Mouse (Mus musculus): ENCODE data around the gene Hectd1.
A peak's percentile ranks its signal among the peaks of the same experiment; 100 is the strongest.

The Hectd1 gene

GRCm38 (mm10) chr12:51829290-51830076, at the start of gene Hectd1:
TSS of gene Hectd1 (minus strand) at chr12:51829536.
- DNase-seq (ENCODE audit: low read depth, low spot score) = peak; percentile 69

- DNase-seq (ENCODE audit: low read depth, low spot score) = no peak
Observed at GRCm38 (mm10) chr12:51871446-51872144, 42.3 kb upstream of the Hectd1 start.

- DNase-seq (ENCODE audit: low read depth, low spot score) = no peak
Observed at GRCm38 (mm10) chr12:51869511-51869910, 40.2 kb upstream of the Hectd1 start.

- no peak for DNase-seq (ENCODE audit: low read depth, low spot score)
Observed at GRCm38 (mm10) chr12:51867076-51867475, 37.7 kb upstream of the Hectd1 start.

GRCm38 (mm10) chr12:51866226-51866910, 37.0 kb upstream of the Hectd1 start:
- no peak for DNase-seq (ENCODE audit: low read depth, low spot score)

- DNase-seq (ENCODE audit: low read depth, low spot score) = no peak
Observed at GRCm38 (mm10) chr12:51865790-51866179, 36.4 kb upstream of the Hectd1 start.

GRCm38 (mm10) chr12:51865061-51865789, 35.9 kb upstream of the Hectd1 start:
- no peak for DNase-seq (ENCODE audit: low read depth, low spot score)

GRCm38 (mm10) chr12:51863116-51864002, 34.0 kb upstream of the Hectd1 start:
- no peak for DNase-seq (ENCODE audit: low read depth, low spot score)

- no peak for DNase-seq (ENCODE audit: low read depth, low spot score)
Observed at GRCm38 (mm10) chr12:51858134-51859028, 29.0 kb upstream of the Hectd1 start.

- no peak for DNase-seq (ENCODE audit: low read depth, low spot score)
Observed at GRCm38 (mm10) chr12:51856768-51857295, 27.5 kb upstream of the Hectd1 start.

GRCm38 (mm10) chr12:51855872-51856271, 26.5 kb upstream of the Hectd1 start:
- no peak for DNase-seq (ENCODE audit: low read depth, low spot score)

- no peak for DNase-seq (ENCODE audit: low read depth, low spot score)
Observed at GRCm38 (mm10) chr12:51855453-51855852, 26.1 kb upstream of the Hectd1 start.

- DNase-seq (ENCODE audit: low read depth, low spot score) = no peak
Observed at GRCm38 (mm10) chr12:51851617-51852016, 22.3 kb upstream of the Hectd1 start.

- no peak for DNase-seq (ENCODE audit: low read depth, low spot score)
Observed at GRCm38 (mm10) chr12:51851155-51851554, 21.8 kb upstream of the Hectd1 start.

GRCm38 (mm10) chr12:51850339-51850738, 21.0 kb upstream of the Hectd1 start:
- DNase-seq (ENCODE audit: low read depth, low spot score) = no peak

- DNase-seq (ENCODE audit: low read depth, low spot score) = no peak
Observed at GRCm38 (mm10) chr12:51849902-51850301, 20.6 kb upstream of the Hectd1 start.

- no peak for DNase-seq (ENCODE audit: low read depth, low spot score)
Observed at GRCm38 (mm10) chr12:51847953-51848680, 18.8 kb upstream of the Hectd1 start.

GRCm38 (mm10) chr12:51845261-51845660, 15.9 kb upstream of the Hectd1 start:
- DNase-seq (ENCODE audit: low read depth, low spot score) = no peak

GRCm38 (mm10) chr12:51844771-51845256, 15.5 kb upstream of the Hectd1 start:
- peak; percentile 79 for DNase-seq (ENCODE audit: low read depth, low spot score)

Measured in embryo, embryonic 11.5 days (tissue).